Mouse (Mus musculus) mature B cell (primary cell): Measurements from ENCODE around the gene Olfr826.
"Not testable (repeated sequence)": the region's sequence is repeated elsewhere in the genome, so short reads cannot be mapped to it uniquely, and the experiment has no call there.

Experiments
- in situ Hi-C: fragments of 300-500 bp; cut with MboI; formaldehyde crosslinking; loops from 2 replicates; pipeline ENCODE4 v1.14.3; 2019

Gene Olfr826

DNA sequence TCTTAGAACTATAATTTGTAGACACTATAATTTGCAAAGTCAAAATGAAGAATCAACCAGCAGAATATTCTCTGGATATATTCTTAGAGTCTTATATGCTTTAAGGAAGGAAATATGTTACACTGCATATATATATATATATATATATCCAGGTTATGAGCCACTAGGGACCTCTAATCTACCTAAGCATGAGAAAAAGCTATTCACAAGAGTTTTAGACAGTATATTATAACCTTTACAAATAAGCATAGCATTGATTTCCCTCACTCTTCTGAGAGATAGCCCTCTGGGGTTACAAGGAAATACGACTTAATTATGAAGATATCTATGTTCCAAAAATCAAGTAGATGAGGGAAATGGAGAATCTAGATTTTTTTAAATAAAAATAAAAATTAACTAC lies at the start of gene Olfr826:
TSS of gene Olfr826 (minus strand) at position 101 of the 400 bp plus-strand sequence.
- in situ Hi-C loops: no loop called here

DNA sequence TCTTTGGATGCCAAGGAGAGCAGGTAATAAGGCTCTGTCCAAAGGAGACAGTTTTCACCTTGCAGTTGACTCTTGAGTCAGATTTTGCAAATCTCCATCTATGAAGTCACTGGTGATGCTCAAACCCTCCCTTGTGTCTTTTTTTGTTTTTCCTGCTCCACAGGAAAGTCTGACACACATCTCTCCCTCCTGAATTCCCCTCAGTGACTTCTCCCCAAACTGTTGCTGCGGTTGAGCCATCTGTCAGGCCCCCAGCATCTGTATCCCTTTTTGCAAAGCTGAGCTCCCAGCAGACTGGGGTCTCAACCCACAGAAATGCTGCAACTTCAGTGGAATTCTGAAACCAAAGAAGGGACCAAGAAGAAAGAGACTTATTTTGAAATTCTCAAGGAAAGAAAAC lies 48.1 kb upstream of the Olfr826 start:
- in situ Hi-C loops: no loop called here

DNA sequence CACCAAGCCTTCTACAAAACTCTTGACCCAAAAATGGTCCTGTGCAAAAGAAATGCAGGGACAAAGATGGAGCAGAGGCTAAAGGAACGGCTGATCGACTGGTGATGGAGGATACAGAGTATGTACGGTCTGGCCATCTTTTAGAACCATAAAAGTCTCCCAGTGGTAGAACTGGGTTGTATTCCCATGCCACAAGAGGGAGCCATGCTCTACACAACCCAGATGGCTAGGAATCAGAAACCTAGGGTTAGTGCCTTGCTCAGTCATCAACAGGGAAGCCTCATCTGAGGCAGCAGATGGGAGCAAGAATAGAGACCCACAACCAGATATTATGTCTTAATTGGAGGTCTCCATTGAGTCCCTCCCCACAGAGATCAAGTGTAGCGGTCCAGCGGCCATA lies 45.6 kb upstream of the Olfr826 start:
- in situ Hi-C loops: loop anchor here (5.0 kb wide), 1 partner anchor 68 kb away; no protein-coding TSS in a partner anchor

DNA sequence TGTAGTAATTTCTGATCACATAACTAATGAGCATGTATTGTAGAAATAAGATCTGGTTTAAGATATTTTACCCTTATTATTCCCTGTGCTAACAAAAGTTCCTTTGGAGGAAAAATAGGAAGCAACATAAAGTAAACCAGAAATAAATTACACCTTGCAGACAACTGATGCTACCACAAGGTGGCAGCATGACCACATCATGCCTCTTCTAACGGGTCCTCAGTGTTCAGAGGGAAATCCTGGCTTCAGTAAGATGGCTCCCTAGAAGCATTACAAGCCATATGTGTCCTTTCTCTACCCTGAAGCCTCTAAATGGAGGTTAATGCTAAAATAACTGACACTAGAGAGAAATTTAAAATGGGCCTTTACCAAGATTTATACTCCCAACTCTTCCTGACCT lies 44.3 kb upstream of the Olfr826 start:
- in situ Hi-C loops: loop anchor here (5.0 kb wide), 1 partner anchor 69 kb away; no protein-coding TSS in a partner anchor

DNA sequence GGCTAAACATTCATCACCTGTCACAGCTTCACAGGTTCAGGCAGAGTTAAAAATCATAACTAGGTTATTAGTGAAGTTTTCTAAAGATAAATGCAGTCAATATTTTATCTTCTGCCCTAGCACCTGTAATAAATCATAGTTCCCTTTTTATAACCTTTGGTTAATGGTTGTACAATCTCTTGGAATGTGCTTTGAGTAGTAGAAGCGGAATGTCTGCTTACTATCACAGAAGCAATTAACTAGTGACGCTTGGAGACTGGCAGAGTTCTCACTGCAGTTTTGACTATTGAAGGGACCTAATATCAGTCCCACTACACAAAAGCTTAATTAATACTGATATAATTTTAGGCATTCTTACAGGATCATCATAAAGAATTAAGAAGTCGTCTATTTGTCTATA lies 41.0 kb upstream of the Olfr826 start:
- in situ Hi-C loops: loop anchor here (5.0 kb wide), 1 partner anchor 72 kb away; no protein-coding TSS in a partner anchor

DNA sequence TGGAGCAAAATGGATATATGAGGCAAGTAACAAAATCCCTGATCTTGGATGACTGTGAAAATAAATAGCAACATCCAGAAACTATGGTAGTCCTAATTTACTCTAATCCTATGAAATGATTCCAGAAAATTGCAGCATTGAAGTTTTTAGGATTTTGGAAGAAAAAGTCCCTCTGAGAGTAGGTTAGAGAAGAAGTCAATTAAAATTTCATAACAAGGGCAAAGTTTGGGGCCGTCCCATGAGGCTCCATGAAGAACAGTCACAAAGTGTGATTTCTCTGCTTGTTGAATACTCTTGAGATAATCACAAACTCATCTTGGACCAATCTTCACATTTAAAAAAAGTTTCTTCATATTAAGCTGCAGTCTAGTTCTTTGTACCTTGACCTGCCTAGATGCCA lies 30.3 kb upstream of the Olfr826 start, which contains the start of gene Olfr827:
TSS of gene Olfr827 (minus strand) at position 101 of the 400 bp plus-strand sequence.
- in situ Hi-C loops: no loop called here

DNA sequence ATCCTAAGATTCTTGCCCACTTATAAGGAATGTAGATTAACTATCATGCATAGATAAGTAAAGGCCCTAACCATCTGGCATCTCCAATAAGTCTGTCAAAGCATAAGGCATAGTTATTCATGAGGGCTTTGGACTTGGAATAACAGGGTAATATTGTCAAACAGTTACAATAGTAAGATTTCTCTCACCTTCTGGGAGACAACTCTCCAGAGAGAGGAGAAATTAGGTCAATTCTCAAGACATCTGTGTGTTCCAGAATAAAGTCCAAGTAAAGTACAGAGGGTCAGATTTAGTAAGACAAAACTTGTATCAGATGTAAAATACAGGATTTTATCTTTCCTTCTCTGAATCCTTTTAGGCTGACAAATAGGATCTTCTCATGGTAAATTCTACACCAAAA lies 17.3 kb downstream of the Olfr826 start, which contains the start of gene Olfr825:
TSS of gene Olfr825 (minus strand) at position 101 of the 400 bp plus-strand sequence.
- in situ Hi-C loops: no loop called here

DNA sequence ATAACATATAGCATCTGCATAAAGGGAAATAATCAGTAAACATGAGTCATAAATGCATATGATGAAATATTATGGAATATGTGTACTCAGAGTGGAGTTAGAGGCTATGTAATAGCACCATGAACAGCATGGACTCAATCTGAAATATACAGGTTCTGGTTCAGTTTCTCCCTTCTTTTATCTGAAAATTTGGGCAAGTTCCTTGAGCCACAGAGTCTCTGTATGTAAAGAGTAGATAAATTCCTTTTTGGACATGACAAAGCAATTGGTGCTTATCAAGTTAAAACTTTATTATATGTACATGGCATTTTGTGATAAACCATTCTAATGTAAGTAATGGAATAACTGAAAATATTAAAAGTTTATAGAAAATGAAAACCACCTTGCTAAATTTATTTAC lies 18.8 kb downstream of the Olfr826 start:
- in situ Hi-C loops: no loop called here

DNA sequence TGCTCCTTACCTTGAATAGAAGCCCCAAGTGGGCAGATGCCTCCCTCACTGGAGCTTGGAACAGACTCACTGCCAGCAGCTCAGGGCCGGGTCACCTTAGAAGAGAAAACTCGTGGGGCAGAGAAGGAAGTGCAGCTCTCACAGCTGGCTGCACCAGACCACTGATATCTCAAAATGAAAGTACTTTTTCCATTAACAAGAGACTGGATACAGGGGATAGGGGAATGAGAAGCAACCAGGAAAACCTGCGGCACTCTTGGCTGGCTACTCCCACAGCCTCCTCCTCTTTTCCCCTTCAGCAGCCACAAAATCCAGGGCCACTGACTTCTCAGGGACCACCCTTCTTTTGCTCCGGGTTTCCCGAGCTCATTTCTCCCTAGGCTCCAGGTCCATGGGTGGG lies 39.9 kb downstream of the Olfr826 start:
- in situ Hi-C loops: no loop called here

DNA sequence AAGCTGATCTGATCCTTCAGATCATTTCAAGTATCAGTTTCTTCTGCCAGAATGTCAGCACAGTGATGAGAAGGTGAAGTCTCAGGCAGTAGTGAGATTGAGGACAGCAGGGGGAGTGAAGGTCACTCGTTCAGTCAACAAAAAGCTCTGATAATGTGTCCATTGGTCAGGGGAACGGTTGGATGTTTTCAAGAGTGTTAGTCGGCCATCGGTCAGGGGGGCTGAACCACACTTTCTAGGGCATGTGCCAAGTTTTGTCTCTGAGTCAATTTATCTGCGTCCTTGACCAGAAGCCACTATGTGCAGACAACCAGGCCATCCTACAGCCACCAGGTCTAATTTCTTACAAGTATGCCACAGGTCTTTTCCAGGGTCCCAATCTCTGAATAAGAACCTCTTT lies 41.5 kb downstream of the Olfr826 start:
- in situ Hi-C loops: not testable (repeated sequence)

DNA sequence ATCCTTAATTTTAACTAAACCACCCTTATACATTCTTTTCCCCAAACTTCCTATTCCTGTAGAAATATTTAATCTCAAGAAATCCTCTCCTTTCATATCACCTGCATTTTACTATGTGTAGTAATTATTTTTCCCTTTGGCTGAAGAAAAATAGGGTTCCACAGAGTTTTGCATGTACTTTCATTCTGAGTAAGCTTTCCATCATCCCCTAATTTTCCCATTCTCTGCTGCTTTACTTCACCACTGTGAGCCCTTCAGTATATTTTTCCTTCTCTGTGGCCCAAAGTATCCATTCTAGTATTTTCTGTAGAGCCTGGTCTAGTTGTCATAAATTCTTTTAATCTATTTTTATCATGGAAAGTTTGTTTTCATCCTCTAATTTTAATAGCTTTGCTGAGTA lies 49.2 kb downstream of the Olfr826 start:
- in situ Hi-C loops: no loop called here

DNA sequence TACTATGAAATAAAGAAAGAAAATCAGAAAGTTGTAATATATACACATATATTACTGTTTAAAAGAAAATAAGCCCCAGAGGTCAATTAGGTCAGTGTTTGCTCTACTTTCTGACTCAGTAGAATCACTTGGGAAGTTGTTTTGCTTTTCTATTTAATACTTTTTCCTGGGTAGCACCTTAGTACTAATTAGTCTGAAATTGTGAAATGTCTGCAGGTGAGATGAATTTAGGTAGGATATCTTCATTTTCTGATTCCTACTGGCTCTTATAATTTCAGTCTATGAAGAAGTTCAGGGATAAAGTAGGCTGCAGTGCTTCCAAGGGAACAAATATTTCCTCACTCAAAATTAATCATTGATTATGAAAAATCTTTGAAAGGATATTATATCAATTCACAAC lies 54.1 kb downstream of the Olfr826 start, which contains the start of gene Olfr824:
TSS of gene Olfr824 (minus strand) at position 101 of the 400 bp plus-strand sequence.
- in situ Hi-C loops: not testable (repeated sequence)
